Mouse (Mus musculus): ENCODE results near the gene Rnh1. TPM values are rescaled to one million over a fixed set of nuclear protein-coding genes. Genes with fewer than 3 reads are reported as not detected.

Gene Rnh1
- 160 and 166 TPM in 2 replicates for polyA plus RNA-seq (2014; fragmentation: Nextera tagmentation; extraction: Ambion mirVana)

- H3K4me1 ChIP-seq (ENCODE audit: control insufficient read depth, insufficient read depth, low read length), result peaks cover 21% of the 10 kb centered on the region
- H3K27me3 ChIP-seq (replicated peaks; ENCODE audit: control insufficient read depth, insufficient read depth, low read length), result no peaks in the 10 kb centered on the region
- WGBS, result 3% methylated on average over 43 of the region's 55 CpGs
- DNase-seq (ENCODE audit: low spot score), result peak; percentile 98
- H3K27ac ChIP-seq (replicated peaks; ENCODE audit: low read depth, low read length), result peak within 1 kb of the TSS; percentile 86
- peak within 1 kb of the TSS; percentile 56 for H3K4me3 ChIP-seq (ENCODE audit: low read depth, low read length)
- H3K4me2 ChIP-seq (ENCODE audit: low read depth, low read length), result peak within 1 kb of the TSS; percentile 71
- H3K36me3 ChIP-seq (ENCODE audit: control insufficient read depth, insufficient read depth, low read length), result no peaks in the 10 kb centered on the region
- ATAC-seq (ENCODE audit: low read depth), result peak; percentile 96
- H3K9ac ChIP-seq (ENCODE audit: low read depth, low read length), result peak within 1 kb of the TSS; percentile 69
- H3K9me3 ChIP-seq (ENCODE audit: control insufficient read depth, low read length), result no peaks in the 10 kb centered on the region
Observed at GRCm38 (mm10) chr7:141172116-141173006, at the start of gene Rnh1. Gene Rnh1, minus strand, starts transcription at chr7:141172857.

- H3K4me1 ChIP-seq (ENCODE audit: control insufficient read depth, insufficient read depth, low read length), result peaks cover 20% of the 10 kb centered on the region
- H3K9ac ChIP-seq (ENCODE audit: low read depth, low read length), result peak overlapping the region; percentile 54
- DNase-seq (ENCODE audit: low spot score) (no peak), ATAC-seq (ENCODE audit: low read depth) (no peak)
- peaks cover 10% of the 10 kb centered on the region; the same call in 1 of the 2 replicates for H3K36me3 ChIP-seq (ENCODE audit: control insufficient read depth, insufficient read depth, low read length)
- no peaks in the 10 kb centered on the region for H3K27me3 ChIP-seq (replicated peaks; ENCODE audit: control insufficient read depth, insufficient read depth, low read length)
- H3K27ac ChIP-seq (replicated peaks; ENCODE audit: low read depth, low read length), result peak overlapping the region; percentile 88
- H3K4me2 ChIP-seq (ENCODE audit: low read depth, low read length), result peak overlapping the region; percentile 89
- peak overlapping the region; percentile 63 for H3K4me3 ChIP-seq (ENCODE audit: low read depth, low read length)
- H3K9me3 ChIP-seq (ENCODE audit: control insufficient read depth, low read length), result no peaks in the 10 kb centered on the region
- WGBS, result 8% methylated on average over 8 of the region's 8 CpGs
Observed at GRCm38 (mm10) chr7:141222126-141222467, 49.4 kb upstream of the Rnh1 start.

GRCm38 (mm10) chr7:141221249-141222125 is 48.8 kb upstream of the Rnh1 start:
- WGBS, result 3% methylated on average over 38 of the region's 44 CpGs
- Histone ChIP-seq H3K9me3 (ENCODE audit: control insufficient read depth, low read length) (no peaks in the 10 kb centered on the region), H3K4me2 (ENCODE audit: low read depth, low read length) (peak overlapping the region; percentile 89), H3K4me1 (ENCODE audit: control insufficient read depth, insufficient read depth, low read length) (peaks cover 20% of the 10 kb centered on the region), H3K36me3 (ENCODE audit: control insufficient read depth, insufficient read depth, low read length) (peaks cover 10% of the 10 kb centered on the region; the same call in 1 of the 2 replicates), H3K9ac (ENCODE audit: low read depth, low read length) (peak overlapping the region; percentile 78), H3K27ac (replicated peaks; ENCODE audit: low read depth, low read length) (peak overlapping the region; percentile 88), H3K4me3 (ENCODE audit: low read depth, low read length) (peak overlapping the region; percentile 63), H3K27me3 (replicated peaks; ENCODE audit: control insufficient read depth, insufficient read depth, low read length) (no peaks in the 10 kb centered on the region)
- ATAC-seq (ENCODE audit: low read depth), result peak; percentile 97
- DNase-seq (ENCODE audit: low spot score), result peak; percentile 99

- H3K9me3 ChIP-seq (ENCODE audit: control insufficient read depth, low read length), result no peaks in the 10 kb centered on the region
- WGBS, result 83% methylated on average over 1 of the region's 1 CpGs
- peak overlapping the region; percentile 89 for H3K4me2 ChIP-seq (ENCODE audit: low read depth, low read length)
- peaks cover 10% of the 10 kb centered on the region; the same call in 1 of the 2 replicates for H3K36me3 ChIP-seq (ENCODE audit: control insufficient read depth, insufficient read depth, low read length)
- no peak for DNase-seq (ENCODE audit: low spot score)
- ATAC-seq (ENCODE audit: low read depth), result no peak
- peaks cover 23% of the 10 kb centered on the region for H3K4me1 ChIP-seq (ENCODE audit: control insufficient read depth, insufficient read depth, low read length)
- H3K27ac ChIP-seq (replicated peaks; ENCODE audit: low read depth, low read length), result no peak overlapping the region
- peak overlapping the region; percentile 63; the same call in 1 of the 2 replicates for H3K4me3 ChIP-seq (ENCODE audit: low read depth, low read length)
- peak overlapping the region; percentile 78; the same call in 1 of the 2 replicates for H3K9ac ChIP-seq (ENCODE audit: low read depth, low read length)
- H3K27me3 ChIP-seq (replicated peaks; ENCODE audit: control insufficient read depth, insufficient read depth, low read length), result no peaks in the 10 kb centered on the region
Observed at GRCm38 (mm10) chr7:141220377-141220776, 47.7 kb upstream of the Rnh1 start.

GRCm38 (mm10) chr7:141219558-141220099 is 47.0 kb upstream of the Rnh1 start:
- Histone ChIP-seq H3K4me3 (ENCODE audit: low read depth, low read length) (no peak overlapping the region), H3K4me2 (ENCODE audit: low read depth, low read length) (no peak overlapping the region), H3K36me3 (ENCODE audit: control insufficient read depth, insufficient read depth, low read length) (peaks cover 10% of the 10 kb centered on the region; the same call in 1 of the 2 replicates), H3K4me1 (ENCODE audit: control insufficient read depth, insufficient read depth, low read length) (peaks cover 23% of the 10 kb centered on the region), H3K9ac (ENCODE audit: low read depth, low read length) (no peak overlapping the region), H3K27ac (replicated peaks; ENCODE audit: low read depth, low read length) (no peak overlapping the region), H3K27me3 (replicated peaks; ENCODE audit: control insufficient read depth, insufficient read depth, low read length) (no peaks in the 10 kb centered on the region), H3K9me3 (ENCODE audit: control insufficient read depth, low read length) (no peaks in the 10 kb centered on the region)
- DNase-seq (ENCODE audit: low spot score) (no peak), ATAC-seq (ENCODE audit: low read depth) (no peak)
- WGBS, result 95% methylated on average over 1 of the region's 1 CpGs

- no peaks in the 10 kb centered on the region for H3K9me3 ChIP-seq (ENCODE audit: control insufficient read depth, low read length)
- WGBS, result 73% methylated on average over 5 of the region's 5 CpGs
- H3K36me3 ChIP-seq (ENCODE audit: control insufficient read depth, insufficient read depth, low read length), result peaks cover 10% of the 10 kb centered on the region; the same call in 1 of the 2 replicates
- no peak for ATAC-seq (ENCODE audit: low read depth)
- DNase-seq (ENCODE audit: low spot score), result no peak
- no peak overlapping the region for H3K4me3 ChIP-seq (ENCODE audit: low read depth, low read length)
- peaks cover 23% of the 10 kb centered on the region for H3K4me1 ChIP-seq (ENCODE audit: control insufficient read depth, insufficient read depth, low read length)
- H3K4me2 ChIP-seq (ENCODE audit: low read depth, low read length), result no peak overlapping the region
- H3K27me3 ChIP-seq (replicated peaks; ENCODE audit: control insufficient read depth, insufficient read depth, low read length), result no peaks in the 10 kb centered on the region
- no peak overlapping the region for H3K27ac ChIP-seq (replicated peaks; ENCODE audit: low read depth, low read length)
- 0 out of 2 replicates have a peak overlapping the region, but pooled peaks have one; percentile 6 for H3K9ac ChIP-seq (ENCODE audit: low read depth, low read length)
Observed at GRCm38 (mm10) chr7:141218557-141219133, 46.0 kb upstream of the Rnh1 start.

GRCm38 (mm10) chr7:141218141-141218540 is 45.5 kb upstream of the Rnh1 start:
- H3K9ac ChIP-seq (ENCODE audit: low read depth, low read length), result 0 out of 2 replicates have a peak overlapping the region, but pooled peaks have one; percentile 6

More at GRCm38 (mm10) chr7:141218141-141218540, 45.5 kb upstream of the Rnh1 start:
- no peaks in the 10 kb centered on the region for H3K27me3 ChIP-seq (replicated peaks; ENCODE audit: control insufficient read depth, insufficient read depth, low read length)
- 72% methylated on average over 3 of the region's 3 CpGs for WGBS
- peaks cover 10% of the 10 kb centered on the region; the same call in 1 of the 2 replicates for H3K36me3 ChIP-seq (ENCODE audit: control insufficient read depth, insufficient read depth, low read length)
- H3K4me3 ChIP-seq (ENCODE audit: low read depth, low read length), result no peak overlapping the region
- peaks cover 23% of the 10 kb centered on the region for H3K4me1 ChIP-seq (ENCODE audit: control insufficient read depth, insufficient read depth, low read length)
- DNase-seq (ENCODE audit: low spot score) (no peak), ATAC-seq (ENCODE audit: low read depth) (no peak)
- H3K4me2 ChIP-seq (ENCODE audit: low read depth, low read length), result no peak overlapping the region
- no peaks in the 10 kb centered on the region for H3K9me3 ChIP-seq (ENCODE audit: control insufficient read depth, low read length)
- no peak overlapping the region for H3K27ac ChIP-seq (replicated peaks; ENCODE audit: low read depth, low read length)
